Mouse (Mus musculus): Measurements from ENCODE around the gene Plekhg1. TPM values are rescaled to one million over a fixed set of nuclear protein-coding genes. Genes with fewer than 3 reads are reported as not detected.

The Plekhg1 gene
- polyA plus RNA-seq, 1 experiment from 2014 or later: 6.0 TPM

DNA sequence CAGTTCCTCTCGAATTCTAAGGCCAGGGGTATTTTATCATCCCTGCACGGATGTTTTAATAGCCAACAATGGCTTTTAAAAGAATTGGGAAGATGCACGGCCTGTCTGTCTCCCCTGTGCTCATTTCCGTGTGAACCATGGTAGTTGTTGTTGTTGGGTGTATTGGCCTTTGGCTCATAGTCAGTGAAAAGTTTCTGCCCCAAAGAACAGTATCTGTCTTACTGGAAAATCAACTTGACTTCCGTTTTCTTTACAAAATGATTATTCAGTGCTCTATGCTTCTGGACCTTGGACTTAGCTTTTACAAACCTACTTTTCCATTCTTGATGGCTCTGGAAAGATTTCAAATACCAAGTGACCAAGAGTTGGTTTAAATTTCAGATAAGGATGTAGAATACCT, 104.3 kb downstream of the Plekhg1 start:
- DNase-seq (ENCODE audit: low spot score) (no peak), ATAC-seq (no peak)
- Histone ChIP-seq H3K36me3 (ENCODE audit: insufficient read depth, low read length) (no peaks in the 10 kb centered on the region), H3K27ac (ENCODE audit: low read length) (no peak overlapping the region), H3K9ac (replicated peaks; ENCODE audit: low read depth) (no peak overlapping the region), H3K9me3 (ENCODE audit: low read length) (no peaks in the 10 kb centered on the region), H3K4me2 (replicated peaks; ENCODE audit: low read depth, low read length) (no peak overlapping the region), H3K4me1 (ENCODE audit: insufficient read depth, low read depth, low read length) (no peaks in the 10 kb centered on the region), H3K4me3 (ENCODE audit: low read depth, low read length) (no peak overlapping the region), H3K27me3 (replicated peaks; ENCODE audit: insufficient read depth, low read length) (no peaks in the 10 kb centered on the region)
- WGBS: 76% methylated on average over 5 of the region's 5 CpGs
- no peak for TF ChIP-seq CTCF (IDR thresholded peaks at IDR 0.05)
- no peak for TF ChIP-seq EP300 (IDR thresholded peaks at IDR 0.05)

DNA sequence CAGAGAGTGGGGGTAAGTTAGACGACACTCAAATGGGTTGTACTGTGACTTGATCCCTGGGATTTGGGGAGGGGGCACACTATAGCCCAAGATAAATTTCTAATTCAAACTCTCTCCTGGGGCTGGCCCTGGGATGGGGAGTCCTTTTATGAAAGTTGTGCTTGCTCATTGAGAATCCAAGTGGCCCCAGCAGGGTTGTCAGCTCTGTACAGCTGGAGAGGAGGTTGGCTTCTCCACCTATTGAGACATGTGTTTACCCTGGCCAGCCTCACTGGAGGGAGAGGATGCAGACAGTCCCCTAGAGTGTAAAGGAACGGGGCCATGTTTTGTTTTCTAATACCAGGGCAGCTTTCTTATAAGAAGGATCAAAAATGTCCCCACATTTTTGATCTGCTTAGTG, 106.9 kb downstream of the Plekhg1 start:
- ATAC-seq: no peak
- no peak for DNase-seq (ENCODE audit: low spot score)
- no peaks in the 10 kb centered on the region for H3K27me3 ChIP-seq (replicated peaks; ENCODE audit: insufficient read depth, low read length)
- no peak overlapping the region for H3K4me3 ChIP-seq (ENCODE audit: low read depth, low read length)
- no peak overlapping the region for H3K27ac ChIP-seq (ENCODE audit: low read length)
- H3K36me3 ChIP-seq (ENCODE audit: insufficient read depth, low read length): no peaks in the 10 kb centered on the region
- no peaks in the 10 kb centered on the region for H3K9me3 ChIP-seq (ENCODE audit: low read length)
- TF ChIP-seq CTCF (IDR thresholded peaks at IDR 0.05): no peak
- TF ChIP-seq EP300 (IDR thresholded peaks at IDR 0.05): no peak
- no peak overlapping the region for H3K4me2 ChIP-seq (replicated peaks; ENCODE audit: low read depth, low read length)
- no peaks in the 10 kb centered on the region for H3K4me1 ChIP-seq (ENCODE audit: insufficient read depth, low read depth, low read length)
- WGBS: 44% methylated on average over 2 of the region's 2 CpGs
- no peak overlapping the region for H3K9ac ChIP-seq (replicated peaks; ENCODE audit: low read depth)

DNA sequence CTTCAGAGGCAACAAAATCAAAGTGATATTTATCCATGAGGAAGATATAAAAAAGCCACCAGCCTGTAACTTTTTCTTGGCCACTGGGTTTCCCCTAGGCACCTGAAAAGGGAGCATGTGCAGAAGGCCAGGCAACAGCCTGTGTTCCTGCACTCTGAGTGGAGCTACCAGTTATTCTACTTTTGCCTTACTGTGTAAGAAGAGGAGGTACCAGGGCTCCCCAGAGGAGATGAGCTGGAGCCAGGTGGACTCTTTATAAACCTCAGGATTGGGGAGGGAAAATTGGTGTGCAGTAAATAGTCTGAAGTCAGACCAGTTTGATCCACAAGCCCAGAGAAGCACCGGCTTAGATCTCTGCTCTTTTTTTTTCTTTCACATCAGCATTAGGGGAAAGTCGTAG, 111.3 kb downstream of the Plekhg1 start:
- Histone ChIP-seq H3K27me3 (replicated peaks; ENCODE audit: insufficient read depth, low read length) (no peaks in the 10 kb centered on the region), H3K4me3 (ENCODE audit: low read depth, low read length) (no peak overlapping the region), H3K9me3 (ENCODE audit: low read length) (no peaks in the 10 kb centered on the region), H3K36me3 (ENCODE audit: insufficient read depth, low read length) (no peaks in the 10 kb centered on the region), H3K27ac (ENCODE audit: low read length) (no peak overlapping the region), H3K4me1 (ENCODE audit: insufficient read depth, low read depth, low read length) (no peaks in the 10 kb centered on the region), H3K9ac (replicated peaks; ENCODE audit: low read depth) (no peak overlapping the region), H3K4me2 (replicated peaks; ENCODE audit: low read depth, low read length) (no peak overlapping the region)
- DNase-seq (ENCODE audit: low spot score) (no peak), ATAC-seq (no peak)
- WGBS: 19% methylated on average over 2 of the region's 2 CpGs
- no peak for TF ChIP-seq EP300 (IDR thresholded peaks at IDR 0.05)
- TF ChIP-seq CTCF (IDR thresholded peaks at IDR 0.05): no peak

DNA sequence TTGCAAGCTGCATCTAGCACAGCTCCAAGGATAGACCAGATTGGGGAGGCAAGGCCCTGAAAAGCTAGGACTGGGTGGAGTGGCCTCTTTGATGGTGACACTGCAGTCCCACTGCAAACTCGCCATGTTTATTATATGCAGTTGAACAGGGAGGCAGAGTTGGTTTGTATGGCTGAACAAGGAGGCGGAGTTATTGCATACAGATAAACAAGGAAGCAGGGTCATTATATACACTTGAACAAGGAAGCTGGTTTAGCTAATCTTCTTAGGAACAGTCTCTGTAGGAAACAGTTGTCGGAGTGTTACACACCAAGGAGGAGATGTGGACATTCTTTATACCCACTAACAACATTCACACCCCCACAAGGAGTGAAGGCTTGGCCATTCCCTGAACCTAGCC, 112.6 kb downstream of the Plekhg1 start:
- no peaks in the 10 kb centered on the region for H3K27me3 ChIP-seq (replicated peaks; ENCODE audit: insufficient read depth, low read length)
- DNase-seq (ENCODE audit: low spot score) (peak; percentile 24), ATAC-seq (peak; percentile 37; the same call in 1 of the 2 replicates)
- no peak overlapping the region for H3K4me2 ChIP-seq (replicated peaks; ENCODE audit: low read depth, low read length)
- H3K4me3 ChIP-seq (ENCODE audit: low read depth, low read length): no peak overlapping the region
- no peak for TF ChIP-seq CTCF (IDR thresholded peaks at IDR 0.05)
- TF ChIP-seq EP300 (IDR thresholded peaks at IDR 0.05): no peak
- H3K4me1 ChIP-seq (ENCODE audit: insufficient read depth, low read depth, low read length): no peaks in the 10 kb centered on the region
- 65% methylated on average over 3 of the region's 3 CpGs for WGBS
- H3K36me3 ChIP-seq (ENCODE audit: insufficient read depth, low read length): no peaks in the 10 kb centered on the region
- H3K27ac ChIP-seq (ENCODE audit: low read length): no peak overlapping the region
- no peaks in the 10 kb centered on the region for H3K9me3 ChIP-seq (ENCODE audit: low read length)
- H3K9ac ChIP-seq (replicated peaks; ENCODE audit: low read depth): no peak overlapping the region

DNA sequence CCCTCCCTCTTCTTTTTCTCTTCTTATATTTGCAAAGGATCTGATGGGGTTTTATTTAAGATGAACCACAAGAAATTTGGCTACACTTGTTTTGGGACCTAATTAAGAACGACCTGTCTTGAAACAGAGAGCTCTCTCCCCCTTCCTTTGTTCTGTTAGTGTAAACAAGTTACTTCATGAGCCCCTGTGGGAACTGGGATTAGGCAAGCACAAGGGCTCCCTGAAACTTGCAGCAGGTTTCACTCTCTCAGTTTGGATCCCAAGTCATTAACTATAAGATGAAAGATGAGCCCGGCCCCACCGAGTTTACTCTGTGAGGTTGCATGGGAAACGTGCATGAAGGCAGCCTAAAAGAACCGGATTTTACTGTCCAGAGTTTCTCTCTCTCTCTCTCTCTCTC, 117.7 kb downstream of the Plekhg1 start:
- DNase-seq (ENCODE audit: low spot score) (peak; percentile 17), ATAC-seq (no peak)
- 13% methylated on average over 5 of the region's 5 CpGs for WGBS
- H3K27me3 ChIP-seq (replicated peaks; ENCODE audit: insufficient read depth, low read length): no peaks in the 10 kb centered on the region
- H3K36me3 ChIP-seq (ENCODE audit: insufficient read depth, low read length): no peaks in the 10 kb centered on the region
- no peak overlapping the region for H3K9ac ChIP-seq (replicated peaks; ENCODE audit: low read depth)
- no peaks in the 10 kb centered on the region for H3K4me1 ChIP-seq (ENCODE audit: insufficient read depth, low read depth, low read length)
- H3K4me3 ChIP-seq (ENCODE audit: low read depth, low read length): no peak overlapping the region
- no peak overlapping the region for H3K4me2 ChIP-seq (replicated peaks; ENCODE audit: low read depth, low read length)
- no peak for TF ChIP-seq CTCF (IDR thresholded peaks at IDR 0.05)
- TF ChIP-seq EP300 (IDR thresholded peaks at IDR 0.05): no peak
- no peak overlapping the region for H3K27ac ChIP-seq (ENCODE audit: low read length)
- no peaks in the 10 kb centered on the region for H3K9me3 ChIP-seq (ENCODE audit: low read length)

DNA sequence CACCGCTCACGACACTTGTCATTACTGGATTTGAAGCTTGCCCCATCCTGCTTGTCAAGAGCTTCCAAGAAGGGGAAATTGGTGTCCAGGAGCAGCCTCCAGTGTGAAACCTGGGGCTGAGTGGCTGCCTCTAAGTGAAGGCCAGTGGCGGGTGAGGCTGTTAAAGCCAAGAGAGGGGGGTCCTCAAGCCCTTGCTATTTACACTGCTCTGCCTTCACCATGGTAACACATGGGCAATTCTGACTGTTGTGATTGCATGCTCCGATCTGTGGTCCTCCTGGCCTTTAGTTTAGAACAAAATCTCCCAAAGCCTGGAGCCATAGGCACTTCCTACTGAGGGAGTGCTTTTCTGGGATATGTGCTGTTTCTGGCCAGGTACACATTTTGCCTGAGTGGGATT, 118.3 kb downstream of the Plekhg1 start:
- no peak for DNase-seq (ENCODE audit: low spot score)
- WGBS: 31% methylated on average over 4 of the region's 4 CpGs
- H3K4me1 ChIP-seq (ENCODE audit: insufficient read depth, low read depth, low read length): no peaks in the 10 kb centered on the region
- no peak overlapping the region for H3K9ac ChIP-seq (replicated peaks; ENCODE audit: low read depth)
- no peaks in the 10 kb centered on the region for H3K9me3 ChIP-seq (ENCODE audit: low read length)
- ATAC-seq: no peak
- no peak overlapping the region for H3K27ac ChIP-seq (ENCODE audit: low read length)
- TF ChIP-seq CTCF (IDR thresholded peaks at IDR 0.05) (no peak), EP300 (IDR thresholded peaks at IDR 0.05) (no peak)
- H3K27me3 ChIP-seq (replicated peaks; ENCODE audit: insufficient read depth, low read length): no peaks in the 10 kb centered on the region
- no peak overlapping the region for H3K4me3 ChIP-seq (ENCODE audit: low read depth, low read length)
- no peaks in the 10 kb centered on the region for H3K36me3 ChIP-seq (ENCODE audit: insufficient read depth, low read length)
- H3K4me2 ChIP-seq (replicated peaks; ENCODE audit: low read depth, low read length): no peak overlapping the region

Data from lung, postnatal 0 days (tissue).